Mouse (Mus musculus): ENCODE results near the gene Scgb1b27. TPM values are rescaled to one million over a fixed set of nuclear protein-coding genes. Genes with fewer than 3 reads are reported as not detected.
"Not testable (repeated sequence)": the region's sequence is repeated elsewhere in the genome, so short reads cannot be mapped to it uniquely, and the experiment has no call there.

Gene Scgb1b27
- not detected for total RNA-seq (2021)
- long read RNA-seq, experiment 1, result 0 reads
- long read RNA-seq, experiment 2, result 0 reads

DNA sequence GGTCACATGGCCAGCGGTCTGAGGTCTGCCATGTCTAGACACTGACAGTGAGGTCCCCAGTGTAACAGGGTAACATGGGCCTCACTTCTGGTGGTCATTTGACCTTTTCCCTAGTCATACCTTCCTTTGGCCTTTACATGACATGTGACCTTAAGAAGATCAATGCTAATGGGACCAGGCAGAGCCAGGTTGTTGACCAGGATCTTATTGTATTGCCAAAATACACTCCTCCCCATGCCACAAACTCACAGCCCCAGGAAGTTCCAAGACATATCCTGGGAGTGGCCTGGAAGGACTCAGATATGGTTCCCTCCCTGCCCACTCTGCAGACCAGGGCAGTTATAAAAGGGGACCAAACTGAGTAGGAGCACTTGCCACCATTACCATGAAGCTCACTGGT lies at the start of gene Scgb1b27:
Gene Scgb1b27, plus strand, starts transcription at position 301 of the 400 bp plus-strand sequence.
- not testable (repeated sequence) for DNase-seq (ENCODE audit: low spot score in 2 of 2)

DNA sequence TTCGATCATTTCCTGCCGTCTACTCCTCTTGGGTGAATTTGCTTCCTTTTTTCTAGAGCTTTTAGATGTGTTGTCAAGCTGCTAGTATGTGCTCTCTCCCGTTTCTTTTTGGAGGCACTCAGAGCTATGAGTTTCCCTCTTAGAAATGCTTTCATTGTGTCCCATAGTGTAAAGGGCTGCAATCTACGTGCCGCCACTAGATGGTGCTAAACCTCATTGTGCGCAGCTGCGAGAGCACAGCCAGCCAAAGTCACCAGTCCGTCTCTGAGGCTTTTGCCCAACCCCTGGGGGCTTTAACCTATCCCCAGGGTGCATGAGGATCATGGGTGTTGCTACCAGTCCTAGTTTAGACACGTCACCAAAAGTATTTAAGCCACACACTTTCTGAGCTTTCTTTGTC lies 39.0 kb upstream of the Scgb1b27 start:
- DNase-seq (ENCODE audit: low spot score in 2 of 2), result not testable (repeated sequence)

DNA sequence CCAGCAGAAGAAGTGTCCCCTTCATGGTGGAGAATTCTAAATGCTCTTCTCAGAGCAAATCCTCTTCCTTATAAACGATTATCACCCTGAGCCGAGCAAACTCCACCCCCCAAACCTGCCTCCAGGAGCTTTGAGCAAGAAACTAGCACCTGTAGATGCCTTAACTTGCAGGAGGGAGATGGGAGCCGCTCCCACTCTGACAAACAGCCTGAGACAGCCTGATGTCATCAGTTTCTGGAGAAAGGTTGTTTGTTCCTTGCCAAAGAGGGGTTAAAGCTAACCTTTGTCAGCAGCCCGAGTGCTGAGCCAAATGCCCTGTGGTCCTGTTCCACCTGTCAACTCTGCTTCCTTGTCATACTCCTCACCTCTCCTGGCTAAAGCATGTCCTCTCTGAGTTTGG lies 7.4 kb upstream of the Scgb1b27 start, which contains the start of gene Scgb2b27:
Gene Scgb2b27, minus strand, starts transcription at position 101 of the 400 bp plus-strand sequence.
- DNase-seq (ENCODE audit: low spot score in 2 of 2), result no peak

DNA sequence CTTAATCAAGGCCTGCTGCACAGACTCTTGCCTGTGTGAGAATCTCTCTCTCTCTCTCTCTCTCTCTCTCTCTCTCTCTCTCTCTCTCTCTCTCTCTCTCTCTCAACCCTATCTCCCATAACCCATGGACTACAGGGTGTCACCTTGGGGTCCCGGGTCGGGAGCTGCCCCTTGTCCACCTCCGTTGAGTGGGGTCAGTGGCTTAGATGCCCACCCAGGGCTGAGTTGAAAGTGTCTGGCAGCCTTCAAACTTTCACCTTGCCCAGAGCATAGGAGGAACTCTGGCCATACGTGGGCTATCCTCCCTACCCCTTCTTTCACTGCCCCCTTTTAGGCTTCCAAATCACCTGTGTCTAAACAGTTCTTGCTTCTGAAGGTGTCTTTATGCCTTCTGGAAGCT lies 4.4 kb downstream of the Scgb1b27 start:
- no peak for DNase-seq (ENCODE audit: low spot score in 2 of 2)

DNA sequence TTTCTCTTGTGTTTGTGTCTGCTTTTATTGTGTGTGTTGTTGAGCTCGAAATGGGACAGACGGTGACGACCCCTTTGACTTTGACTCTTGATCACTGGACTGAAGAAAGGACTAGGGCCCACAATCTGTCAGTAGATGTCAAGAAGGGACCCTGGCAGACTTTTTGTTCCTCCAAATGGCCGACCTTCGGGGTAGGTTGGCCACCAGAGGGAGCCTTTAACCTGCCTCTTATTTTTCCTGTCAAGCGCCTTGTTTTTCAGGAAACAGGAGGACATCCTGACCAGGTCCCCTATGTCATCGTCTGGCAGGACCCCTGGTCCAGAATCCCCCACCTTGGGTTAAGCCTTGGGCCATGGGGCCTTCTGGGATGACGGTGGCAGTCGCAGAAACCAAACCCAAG lies 5.9 kb downstream of the Scgb1b27 start:
- not testable (repeated sequence) for DNase-seq (ENCODE audit: low spot score in 2 of 2)

DNA sequence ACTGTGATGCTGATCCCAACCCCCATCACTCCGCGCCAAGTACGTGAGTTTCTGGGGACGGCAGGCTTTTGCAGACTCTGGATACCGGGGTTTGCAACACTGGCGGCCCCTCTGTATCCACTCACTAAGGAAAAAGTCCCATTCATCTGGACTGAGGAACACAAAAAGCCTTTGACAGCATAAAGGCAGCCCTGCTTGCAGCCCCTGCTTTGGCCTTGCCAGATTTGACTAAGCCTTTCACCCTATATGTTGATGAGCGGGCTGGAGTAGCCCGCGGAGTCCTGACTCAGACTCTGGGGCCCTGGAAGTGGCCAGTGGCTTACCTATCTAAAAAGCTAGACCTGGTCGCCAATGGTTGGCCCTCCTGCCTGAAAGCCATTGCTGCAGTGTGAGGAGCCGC lies 8.7 kb downstream of the Scgb1b27 start:
- no peak for DNase-seq (ENCODE audit: low spot score in 2 of 2)

DNA sequence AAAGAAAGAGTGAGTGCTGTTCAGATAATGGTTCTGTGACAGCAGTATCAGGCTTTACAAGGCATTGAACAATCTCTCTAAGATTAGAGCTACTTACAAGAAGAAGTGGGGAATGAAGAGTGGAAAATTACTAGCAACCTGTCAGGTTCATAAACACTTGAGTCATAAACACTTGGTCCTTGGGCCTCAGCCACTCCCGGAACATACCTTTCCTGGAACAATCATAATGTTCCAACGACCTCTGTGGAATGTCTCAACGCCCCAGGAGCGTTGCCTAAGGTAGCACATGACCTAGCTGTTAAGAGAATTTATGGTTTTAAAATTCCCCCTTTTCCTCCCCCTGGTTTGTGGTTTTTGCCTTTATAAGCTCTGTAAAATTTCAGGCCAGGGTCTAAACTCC lies 13.3 kb downstream of the Scgb1b27 start:
- not testable (repeated sequence) for DNase-seq (ENCODE audit: low spot score in 2 of 2)

DNA sequence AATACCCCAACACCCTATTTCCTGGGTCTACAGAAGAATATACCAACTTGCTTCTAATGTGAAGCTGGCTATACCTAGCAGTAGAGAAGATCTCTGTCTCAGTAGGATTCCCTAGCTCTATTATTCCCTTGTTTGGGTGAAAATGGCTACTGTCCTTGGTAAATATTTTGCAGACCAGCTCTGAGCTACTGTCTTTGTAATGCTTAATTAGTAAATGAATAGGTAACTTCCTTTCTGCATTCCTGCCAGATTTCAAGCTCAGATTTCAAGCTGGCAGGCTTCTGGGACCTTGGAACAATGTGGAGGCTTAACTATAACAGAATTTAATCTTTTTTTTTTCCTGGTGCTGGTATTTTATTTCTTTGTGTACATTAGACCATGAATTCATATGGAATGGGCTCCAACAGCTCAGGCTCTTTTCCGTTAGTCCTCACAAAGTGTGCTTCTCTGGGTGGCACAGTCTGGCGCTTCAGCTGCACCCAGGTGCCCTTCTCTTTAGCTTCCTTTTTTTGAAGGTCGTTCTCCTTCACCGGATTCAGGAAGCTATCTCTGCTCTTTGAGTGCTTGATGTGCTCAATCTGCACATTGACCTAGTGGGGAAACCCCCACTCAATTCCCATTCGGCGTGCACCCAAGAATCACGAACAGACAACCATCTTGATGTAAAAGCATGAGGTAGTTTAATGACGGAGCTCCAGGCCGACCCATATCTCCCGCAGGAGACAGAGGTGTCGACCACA lies 15.0 kb downstream of the Scgb1b27 start:
- not testable (repeated sequence) for DNase-seq (ENCODE audit: low spot score in 2 of 2)

DNA sequence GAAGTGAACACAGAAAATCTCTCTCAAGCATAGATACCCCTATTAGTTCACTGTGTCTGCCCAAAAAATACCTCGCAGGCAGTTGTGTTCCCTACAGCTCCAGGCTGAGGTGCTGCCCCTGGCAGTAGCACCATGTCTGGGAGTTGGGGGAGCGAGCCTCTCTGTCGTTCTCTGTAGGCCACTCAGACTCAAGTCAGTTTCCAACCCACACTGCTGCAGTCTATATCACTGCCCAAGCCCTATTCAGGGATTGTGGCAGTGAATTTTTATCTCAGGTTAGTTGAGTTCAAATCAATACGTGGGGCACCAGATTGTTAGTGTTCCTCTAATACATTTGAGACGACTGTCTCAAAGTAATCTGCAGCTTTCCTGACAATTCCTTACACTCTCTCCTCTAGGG lies 46.8 kb downstream of the Scgb1b27 start:
- DNase-seq (ENCODE audit: low spot score in 2 of 2), result not testable (repeated sequence)

Other genes with a start within 250 kb of the Scgb1b27 start
- not detected for gene Scgb2b26, start 76.4 kb upstream of the Scgb1b27 start, total RNA-seq (2021)
- not detected for gene Scgb2b27, start 7.5 kb upstream of the Scgb1b27 start, total RNA-seq (2021)
- not detected for gene Scgb1b30, start 73.9 kb downstream of the Scgb1b27 start, total RNA-seq (2021)
- 10 to 100 TPM; 24.0 to 29.0 TPM for gene Wtip, start 111.8 kb downstream of the Scgb1b27 start, total RNA-seq (2021)
- 10 to 100 TPM; 66.8 to 78.1 TPM for gene Uba2, start 148.1 kb downstream of the Scgb1b27 start, total RNA-seq (2021)
- gene Pdcd2l, start 175.2 kb downstream of the Scgb1b27 start, total RNA-seq (2021), result 10 to 100 TPM; 22.6 to 23.8 TPM
- 100 to 1,000 TPM; 799 to 899 TPM for gene Gpi1, start 208.9 kb downstream of the Scgb1b27 start, total RNA-seq (2021)
- not detected for gene Gm6096, start 229.6 kb downstream of the Scgb1b27 start, total RNA-seq (2021)